Mouse (Mus musculus) embryonic facial prominence, embryonic 14.5 days (tissue): ENCODE data around the gene Dbx1. TPM values are rescaled to one million over a fixed set of nuclear protein-coding genes. Genes with fewer than 3 reads are reported as not detected.

ENCODE experiments used
- ATAC-seq: fragments of 200-750 bp; cut with Nextera tagmentation; 2 replicates; pipeline ENCODE4 v1.8.0; 2017; ENCODE audit warnings: low read depth, moderate number of reproducible peaks, moderate TSS enrichment
- DNase-seq: peaks from one replicate; pipeline ENCODE4 v3.0.0-alpha.2; 2015; ENCODE audit warnings: low spot score
- H3K27ac ChIP-seq: fragments of 300-500 bp; sonication (generic); replicated peaks from 2 replicates; pipeline ENCODE4 v1.5.1; 2014; ENCODE audit warnings: low read depth, mild to moderate bottlenecking, low read length, moderate library complexity
- H3K27me3 ChIP-seq: fragments of 300-500 bp; sonication (generic); replicated peaks from 2 replicates; pipeline ENCODE4 v1.6.1; 2014; ENCODE audit warnings: low read length; ENCODE audit not compliant: control insufficient read depth, insufficient read depth
- H3K36me3 ChIP-seq: fragments of 300-500 bp; sonication (generic); 2 replicates; pipeline ENCODE4 v1.6.1; 2014; ENCODE audit warnings: low read length, mixed read lengths; ENCODE audit not compliant: control insufficient read depth, insufficient read depth
- H3K4me1 ChIP-seq: fragments of 300-500 bp; sonication (generic); 2 replicates; pipeline ENCODE4 v1.6.1; 2014; ENCODE audit warnings: antibody characterized with exemption, low read length; ENCODE audit not compliant: control insufficient read depth, insufficient read depth
- H3K4me2 ChIP-seq: fragments of 300-500 bp; sonication (generic); 2 replicates; pipeline ENCODE4 v1.6.1; 2014; ENCODE audit warnings: low read depth, mild to moderate bottlenecking, low read length, moderate library complexity, mixed read lengths
- H3K4me3 ChIP-seq: fragments of 300-500 bp; sonication (generic); 2 replicates; pipeline ENCODE4 v1.5.1; 2014; ENCODE audit warnings: low read depth, mild to moderate bottlenecking, low read length
- H3K9ac ChIP-seq: fragments of 300-500 bp; sonication (generic); 2 replicates; pipeline ENCODE4 v1.6.1; 2014; ENCODE audit warnings: low read depth, mild to moderate bottlenecking, low read length, moderate library complexity, mixed read lengths
- H3K9me3 ChIP-seq: fragments of 300-500 bp; sonication (generic); 2 replicates; pipeline ENCODE4 v1.6.1; 2016; ENCODE audit warnings: low read length; ENCODE audit not compliant: control insufficient read depth
- WGBS: fragments of 180-500 bp; shearing (Covaris S2); extraction: QIAGEN DNeasy Blood & Tissue Kit; methylation state at CpG from one replicate; pipeline ENCODE4 v1.1.7; 2014; 5-methylcytosine and 5-hydroxymethylcytosine counted together
- polyA plus RNA-seq: library from polyadenylated mRNA; unstranded; fragments of >200 nt; fragmentation: Nextera tagmentation; extraction: Ambion mirVana; gene quantifications from 2 replicates; pipeline ENCODE4 v1.2.1, GENCODE M21; 2014

Gene Dbx1
- polyA plus RNA-seq, 1 experiment from 2014 or later = 5.7 TPM

DNA sequence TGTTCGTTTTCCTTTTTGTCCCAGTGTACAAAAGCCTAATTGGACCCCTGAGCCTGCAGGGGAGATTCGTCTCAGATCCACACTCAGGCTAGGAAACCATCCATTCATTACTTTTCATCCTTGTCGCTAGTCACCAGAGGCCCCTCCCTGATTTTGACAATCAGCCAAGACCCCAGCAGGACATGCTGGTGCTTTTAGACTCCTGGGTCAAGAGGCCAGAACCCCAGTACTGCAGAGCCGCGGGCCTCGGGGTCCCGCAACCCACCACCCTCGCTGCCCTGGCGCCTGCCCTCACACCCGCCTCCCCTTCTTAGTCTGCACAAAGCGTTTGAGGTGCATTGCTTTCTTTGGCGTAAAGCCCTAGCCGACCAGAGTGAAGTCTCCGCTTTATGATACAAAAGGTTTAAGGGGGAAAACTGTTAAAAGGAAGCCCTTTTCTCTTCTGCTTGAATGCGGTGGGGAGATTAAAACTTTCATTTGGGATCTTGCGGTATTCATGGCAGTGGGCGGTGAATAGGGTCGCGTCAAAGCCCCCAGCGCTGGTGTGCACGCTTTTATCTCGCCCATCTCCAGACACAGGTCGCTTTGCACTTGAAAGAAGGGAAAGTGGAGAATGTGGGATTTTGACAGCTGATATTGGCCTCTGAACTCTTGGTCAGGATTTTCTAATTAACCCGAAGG is 25.3 kb upstream of the Dbx1 start:
- WGBS = 3% methylated on average over 24 of the region's 24 CpGs
- peak; percentile 34 for DNase-seq

DNA sequence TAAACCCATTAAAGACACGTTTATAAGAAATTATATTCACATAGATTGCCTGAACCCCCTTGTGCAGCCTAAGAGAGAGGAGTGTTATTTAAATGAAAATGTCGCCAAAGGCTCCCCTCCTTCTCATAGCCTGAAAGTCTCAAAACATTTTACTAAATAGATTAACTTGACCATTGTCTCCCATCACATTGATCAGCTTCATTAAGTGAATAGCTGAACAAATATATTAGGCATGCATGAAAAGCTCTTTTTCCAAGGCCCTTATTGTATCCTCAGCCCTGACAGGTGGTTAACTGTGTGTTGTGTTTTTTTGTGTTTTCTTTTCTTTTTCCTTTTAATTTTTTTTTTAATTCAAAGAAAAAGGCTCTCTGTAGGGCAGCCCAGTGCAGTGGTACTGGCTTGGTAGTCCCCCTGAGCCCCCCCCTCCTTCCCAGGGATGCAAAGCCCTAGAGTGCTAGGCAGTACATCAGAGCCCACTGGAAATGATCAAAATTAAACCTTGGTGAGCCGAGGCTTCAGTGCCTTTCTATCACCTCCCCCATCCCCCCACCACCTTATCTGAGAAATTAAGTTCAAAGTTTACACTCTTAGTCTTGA is 4.2 kb upstream of the Dbx1 start:
- Histone ChIP-seq H3K9ac (no peak overlapping the region), H3K27me3 (peaks cover 75% of the 10 kb centered on the region), H3K4me1 (no peaks in the 10 kb centered on the region), H3K27ac (no peak overlapping the region), H3K4me3 (no peak overlapping the region), H3K4me2 (no peak overlapping the region), H3K9me3 (no peaks in the 10 kb centered on the region), H3K36me3 (no peaks in the 10 kb centered on the region)
- DNase-seq (no peak), ATAC-seq (no peak)
- 17% methylated on average over 3 of the region's 3 CpGs for WGBS

More for the DNA sequence above, 25.3 kb upstream of the Dbx1 start:
- Histone ChIP-seq H3K9ac (no peak overlapping the region), H3K4me3 (no peak overlapping the region), H3K27ac (no peak overlapping the region), H3K36me3 (no peaks in the 10 kb centered on the region), H3K4me1 (peaks cover 9% of the 10 kb centered on the region; the same call in 1 of the 2 replicates), H3K4me2 (peak overlapping the region; percentile 23), H3K9me3 (no peaks in the 10 kb centered on the region), H3K27me3 (peaks cover 29% of the 10 kb centered on the region)
- no peak for ATAC-seq

DNA sequence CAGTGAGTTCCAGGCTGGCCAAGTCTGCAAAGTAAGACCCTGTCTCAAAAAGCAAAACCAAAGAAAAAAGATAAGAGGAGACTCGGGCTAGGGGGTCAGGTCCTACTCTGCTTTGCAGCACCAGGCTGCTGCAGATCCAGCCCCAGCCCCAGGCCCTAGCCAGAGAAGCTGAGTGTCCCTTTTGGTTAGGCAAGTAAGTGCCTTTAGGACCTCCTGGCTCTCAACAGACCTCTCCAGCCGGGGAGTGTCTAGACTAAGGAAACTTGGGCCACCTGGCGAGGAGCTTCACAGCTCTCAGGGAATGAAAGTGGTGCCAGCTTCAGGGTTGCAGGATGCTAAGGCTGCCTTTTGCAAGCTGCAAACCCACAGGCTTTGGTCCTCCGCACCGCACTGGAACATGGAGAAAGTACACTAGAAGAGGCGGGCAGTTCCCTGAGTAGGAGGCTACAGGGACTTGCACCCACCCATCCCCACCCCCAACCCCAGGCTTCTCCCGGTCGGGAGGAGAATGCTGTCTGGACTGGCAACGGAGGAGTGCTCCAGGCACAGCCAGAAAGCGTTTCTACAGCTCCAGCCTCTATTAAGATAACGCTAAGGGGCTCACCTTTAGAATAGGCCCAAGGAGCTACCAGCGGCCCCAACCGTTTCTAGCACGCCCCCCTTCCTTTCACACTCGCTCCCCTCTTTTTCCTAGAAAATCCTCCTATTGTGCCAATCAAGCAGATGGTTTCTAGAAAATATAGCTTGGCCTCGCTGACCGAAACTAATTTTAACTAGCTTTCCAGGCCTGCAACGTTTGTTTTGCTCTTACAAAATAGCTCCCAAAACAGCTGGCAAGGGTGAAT is 3.4 kb upstream of the Dbx1 start:
- H3K36me3 ChIP-seq = no peaks in the 10 kb centered on the region
- H3K27ac ChIP-seq = no peak overlapping the region
- WGBS = 16% methylated on average over 17 of the region's 18 CpGs
- no peaks in the 10 kb centered on the region for H3K4me1 ChIP-seq
- no peak overlapping the region for H3K4me2 ChIP-seq
- H3K9ac ChIP-seq = no peak overlapping the region
- no peak for ATAC-seq
- H3K4me3 ChIP-seq = no peak overlapping the region
- peaks cover 82% of the 10 kb centered on the region for H3K27me3 ChIP-seq
- H3K9me3 ChIP-seq = no peaks in the 10 kb centered on the region
- no peak for DNase-seq

DNA sequence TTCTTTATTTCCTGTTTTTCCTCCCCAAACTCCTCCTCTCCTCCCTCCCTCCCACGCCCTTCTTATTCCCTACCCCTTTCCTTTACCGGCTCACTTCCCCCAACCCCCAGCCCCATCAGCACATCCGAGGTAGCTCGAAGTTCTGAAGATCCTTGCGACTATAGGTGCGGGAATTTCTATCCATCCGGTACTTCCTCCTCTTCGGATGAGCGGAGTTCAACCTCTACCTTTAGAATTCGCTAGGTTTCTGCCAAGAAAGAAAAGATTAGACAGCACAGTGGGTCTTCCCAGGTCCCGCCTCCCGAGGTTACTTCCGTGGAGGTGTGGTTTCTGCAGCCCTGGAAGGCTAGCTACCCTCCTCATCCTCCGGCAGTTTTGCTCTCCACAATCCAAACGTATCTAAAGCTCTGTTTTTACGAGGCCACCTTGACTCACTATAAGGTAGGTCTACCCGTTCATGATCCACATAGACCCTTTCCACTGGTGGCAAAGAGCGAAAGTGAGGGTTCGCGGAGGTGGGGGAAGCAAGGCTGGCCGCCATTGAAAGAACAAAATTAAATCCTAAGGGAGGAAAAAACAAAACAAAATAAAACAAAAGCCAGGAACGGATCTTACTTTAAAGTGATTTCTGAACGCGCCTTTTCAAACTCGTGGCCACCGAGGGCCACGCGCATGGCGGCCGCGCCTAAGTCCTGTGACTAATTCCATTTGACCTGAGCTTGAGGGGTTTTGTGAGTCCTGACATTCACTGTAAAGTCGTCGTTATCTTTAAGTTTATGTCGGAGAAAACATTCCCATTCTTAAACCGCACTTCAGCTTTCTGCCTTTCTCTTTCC is 2.5 kb upstream of the Dbx1 start:
- peak overlapping the region; percentile 21 for H3K4me3 ChIP-seq
- peaks cover 83% of the 10 kb centered on the region for H3K27me3 ChIP-seq
- 4% methylated on average over 35 of the region's 35 CpGs for WGBS
- H3K4me2 ChIP-seq = peak overlapping the region; percentile 22
- no peaks in the 10 kb centered on the region for H3K36me3 ChIP-seq
- no peak overlapping the region for H3K27ac ChIP-seq
- no peak overlapping the region for H3K9ac ChIP-seq
- H3K9me3 ChIP-seq = no peaks in the 10 kb centered on the region
- no peak for DNase-seq
- no peak for ATAC-seq
- H3K4me1 ChIP-seq = no peaks in the 10 kb centered on the region

DNA sequence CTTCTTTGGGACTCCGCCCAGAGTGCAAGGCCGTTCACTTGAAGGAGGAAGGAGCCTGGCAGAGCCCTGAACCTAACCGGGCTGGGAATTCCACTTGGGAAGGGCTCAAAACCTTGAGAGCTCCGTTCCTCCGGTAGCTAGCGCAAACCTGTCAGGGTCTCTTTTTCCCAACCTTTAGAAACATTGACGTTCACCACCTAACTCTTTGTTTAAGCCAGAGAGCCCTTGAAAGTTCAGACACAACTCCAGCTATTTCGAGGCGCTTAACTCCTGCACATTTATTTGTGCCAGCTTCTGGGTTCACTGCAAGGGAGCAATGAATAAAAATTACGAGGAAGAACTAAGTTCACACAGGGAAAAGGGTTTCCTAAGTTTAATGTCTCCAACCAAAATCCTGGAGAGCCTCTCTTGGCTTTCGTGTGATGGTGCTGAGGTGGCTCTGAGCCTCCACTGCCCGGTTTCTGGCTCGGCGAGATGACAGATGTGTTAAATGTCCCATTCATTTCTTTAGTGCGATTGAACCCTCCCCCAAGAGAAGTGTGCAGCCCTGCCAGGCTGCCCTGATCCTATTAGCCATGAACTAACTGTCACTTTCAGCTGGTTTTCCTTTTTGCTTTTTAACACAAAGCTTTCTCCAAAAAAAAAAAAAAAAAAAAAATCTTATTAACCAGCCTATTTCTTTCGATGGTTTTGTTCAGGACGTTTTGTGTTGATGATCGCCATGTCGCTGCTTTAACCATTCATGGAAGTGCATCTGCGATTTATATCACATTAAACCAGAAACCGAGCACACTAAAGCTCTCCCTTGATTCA is 1.4 kb upstream of the Dbx1 start:
- H3K27me3 ChIP-seq = peaks cover 89% of the 10 kb centered on the region
- H3K4me1 ChIP-seq = peaks cover 5% of the 10 kb centered on the region; the same call in 1 of the 2 replicates
- DNase-seq = no peak
- under 1% methylated on average over 21 of the region's 21 CpGs for WGBS
- no peaks in the 10 kb centered on the region for H3K36me3 ChIP-seq
- ATAC-seq = no peak
- no peak overlapping the region for H3K4me3 ChIP-seq
- no peak overlapping the region for H3K9ac ChIP-seq
- H3K27ac ChIP-seq = no peak overlapping the region
- no peaks in the 10 kb centered on the region for H3K9me3 ChIP-seq
- no peak overlapping the region for H3K4me2 ChIP-seq

DNA sequence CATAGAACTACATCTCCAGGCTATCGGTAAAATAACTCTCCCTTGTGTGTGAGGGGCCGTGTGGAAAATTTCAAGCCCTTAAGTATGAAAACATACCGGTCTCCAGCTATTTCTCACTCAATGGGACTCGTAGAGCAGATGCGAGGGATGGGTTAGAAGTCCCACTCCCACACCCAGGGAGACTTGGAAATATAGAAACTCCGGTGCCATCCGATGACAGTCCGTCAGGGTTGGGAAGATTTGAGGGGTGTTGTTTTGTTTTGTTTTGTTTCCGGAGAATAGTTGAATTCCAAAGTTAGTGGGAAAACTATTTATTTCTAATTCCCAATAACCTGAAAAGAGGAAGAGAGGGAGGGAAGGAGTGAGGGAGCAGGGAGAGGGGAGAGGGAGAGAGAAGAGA is 632 bp upstream of the Dbx1 start:
- Histone ChIP-seq H3K9me3 (no peaks in the 10 kb centered on the region), H3K27ac (no peak overlapping the region), H3K4me3 (no peak overlapping the region), H3K9ac (no peak overlapping the region), H3K36me3 (no peaks in the 10 kb centered on the region), H3K27me3 (peaks cover 94% of the 10 kb centered on the region), H3K4me1 (peaks cover 5% of the 10 kb centered on the region; the same call in 1 of the 2 replicates), H3K4me2 (no peak overlapping the region)
- 2% methylated on average over 9 of the region's 9 CpGs for WGBS
- DNase-seq (no peak), ATAC-seq (no peak)

DNA sequence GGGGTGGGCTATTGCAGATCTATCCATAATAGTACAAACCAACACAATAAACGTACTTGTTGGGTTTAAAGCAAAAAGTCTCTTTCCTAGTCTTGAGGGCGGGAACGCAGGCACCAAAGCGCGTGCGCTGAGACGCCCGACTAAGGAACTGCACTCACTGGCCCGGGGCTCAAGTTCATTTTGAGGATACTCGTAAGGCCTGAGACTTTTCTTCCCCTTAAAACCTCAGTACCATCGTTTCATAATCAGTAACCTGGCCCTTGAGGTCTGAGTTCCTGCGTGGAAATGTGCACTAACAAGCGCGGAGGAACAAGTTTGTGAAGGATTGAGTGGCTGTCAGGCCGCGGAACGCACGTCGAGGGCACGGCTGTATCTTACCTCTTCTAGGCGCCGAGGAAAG is 678 bp downstream of the Dbx1 start:
- H3K9me3 ChIP-seq = no peaks in the 10 kb centered on the region
- H3K9ac ChIP-seq = no peak overlapping the region
- H3K4me3 ChIP-seq = peak overlapping the region; percentile 11; the same call in 1 of the 2 replicates
- WGBS = 2% methylated on average over 22 of the region's 22 CpGs
- H3K4me2 ChIP-seq = no peak overlapping the region
- H3K4me1 ChIP-seq = peaks cover 5% of the 10 kb centered on the region; the same call in 1 of the 2 replicates
- no peak overlapping the region for H3K27ac ChIP-seq
- peaks cover 97% of the 10 kb centered on the region for H3K27me3 ChIP-seq
- ATAC-seq (no peak), DNase-seq (no peak)
- H3K36me3 ChIP-seq = no peaks in the 10 kb centered on the region
